Mouse (Mus musculus): ENCODE results near the gene Slc25a39. TPM values are rescaled to one million over a fixed set of nuclear protein-coding genes. Genes with fewer than 3 reads are reported as not detected.

Gene Slc25a39
- polyA plus RNA-seq, 1 experiment = not detected

GRCm38 (mm10) chr11:102365699-102366098, 42.0 kb downstream of the Slc25a39 start:
- Histone ChIP-seq H3K4me3 (ENCODE audit: insufficient read depth, low read depth, low read length) (no peak overlapping the region), H3K27ac (ENCODE audit: insufficient read depth, low read depth, low read length) (no peak overlapping the region), H3K4me1 (ENCODE audit: control insufficient read depth, insufficient read depth, low read length) (no peaks in the 10 kb centered on the region)
- WGBS = 64% methylated on average over 4 of the region's 4 CpGs
- TF ChIP-seq POLR2A (IDR thresholded peaks at IDR 0.05; ENCODE audit: insufficient read depth, low read depth, low read length) (no peak), CTCF (IDR thresholded peaks at IDR 0.05; ENCODE audit: insufficient read depth, low read depth, low read length) (no peak)

DNA sequence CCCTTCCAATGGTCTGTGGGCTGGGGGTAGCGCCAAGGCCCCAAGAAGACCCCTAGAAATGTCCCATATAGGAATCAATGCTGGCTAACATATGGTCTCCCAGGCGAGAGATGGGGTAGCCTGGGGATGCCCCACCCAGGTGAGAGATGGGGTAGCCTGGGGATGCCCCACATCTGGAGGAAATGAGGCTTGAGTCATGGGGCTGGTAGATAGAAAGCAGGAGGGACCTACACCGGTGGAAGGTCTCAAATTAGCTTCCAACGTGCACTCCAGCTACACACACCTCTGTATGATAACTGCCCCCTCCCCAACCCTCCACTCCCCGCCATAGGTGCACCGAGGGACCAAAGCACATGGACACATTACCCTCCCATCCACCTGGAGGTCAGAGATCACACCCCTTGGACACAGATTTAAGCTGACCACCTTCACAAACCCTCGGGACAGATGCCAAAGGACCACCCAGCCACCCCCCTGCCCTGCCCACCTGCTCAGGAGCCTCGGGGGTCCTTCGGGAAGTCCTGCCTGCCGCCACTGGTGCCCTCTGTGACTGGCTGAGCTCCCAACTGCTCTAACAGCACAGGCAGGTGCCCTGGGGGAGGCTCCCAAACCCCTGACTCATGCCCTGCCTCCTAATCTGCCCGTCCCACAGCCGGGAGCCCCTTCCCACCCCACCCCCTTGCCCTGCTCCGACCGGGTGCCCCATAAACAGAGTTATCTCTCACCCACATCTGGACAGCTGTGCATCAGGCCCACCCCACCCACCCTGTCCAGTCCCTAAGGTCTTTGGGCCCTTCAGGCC, 43.0 kb downstream of the Slc25a39 start:
- TF ChIP-seq POLR2A (IDR thresholded peaks at IDR 0.05; ENCODE audit: insufficient read depth, low read depth, low read length) (no peak), CTCF (IDR thresholded peaks at IDR 0.05; ENCODE audit: insufficient read depth, low read depth, low read length) (no peak)
- 80% methylated on average over 14 of the region's 14 CpGs for WGBS
- H3K4me1 ChIP-seq (ENCODE audit: control insufficient read depth, insufficient read depth, low read length) = no peaks in the 10 kb centered on the region
- H3K4me3 ChIP-seq (ENCODE audit: insufficient read depth, low read depth, low read length) = no peak overlapping the region
- no peak overlapping the region for H3K27ac ChIP-seq (ENCODE audit: insufficient read depth, low read depth, low read length)

- Histone ChIP-seq H3K4me3 (ENCODE audit: insufficient read depth, low read depth, low read length) (no peak overlapping the region), H3K4me1 (ENCODE audit: control insufficient read depth, insufficient read depth, low read length) (no peaks in the 10 kb centered on the region), H3K27ac (ENCODE audit: insufficient read depth, low read depth, low read length) (no peak overlapping the region)
- no peak for TF ChIP-seq CTCF (IDR thresholded peaks at IDR 0.05; ENCODE audit: insufficient read depth, low read depth, low read length)
- TF ChIP-seq POLR2A (IDR thresholded peaks at IDR 0.05; ENCODE audit: insufficient read depth, low read depth, low read length) = no peak
- WGBS = 78% methylated on average over 2 of the region's 2 CpGs
Measured at GRCm38 (mm10) chr11:102363623-102364022, 44.1 kb downstream of the Slc25a39 start.

DNA sequence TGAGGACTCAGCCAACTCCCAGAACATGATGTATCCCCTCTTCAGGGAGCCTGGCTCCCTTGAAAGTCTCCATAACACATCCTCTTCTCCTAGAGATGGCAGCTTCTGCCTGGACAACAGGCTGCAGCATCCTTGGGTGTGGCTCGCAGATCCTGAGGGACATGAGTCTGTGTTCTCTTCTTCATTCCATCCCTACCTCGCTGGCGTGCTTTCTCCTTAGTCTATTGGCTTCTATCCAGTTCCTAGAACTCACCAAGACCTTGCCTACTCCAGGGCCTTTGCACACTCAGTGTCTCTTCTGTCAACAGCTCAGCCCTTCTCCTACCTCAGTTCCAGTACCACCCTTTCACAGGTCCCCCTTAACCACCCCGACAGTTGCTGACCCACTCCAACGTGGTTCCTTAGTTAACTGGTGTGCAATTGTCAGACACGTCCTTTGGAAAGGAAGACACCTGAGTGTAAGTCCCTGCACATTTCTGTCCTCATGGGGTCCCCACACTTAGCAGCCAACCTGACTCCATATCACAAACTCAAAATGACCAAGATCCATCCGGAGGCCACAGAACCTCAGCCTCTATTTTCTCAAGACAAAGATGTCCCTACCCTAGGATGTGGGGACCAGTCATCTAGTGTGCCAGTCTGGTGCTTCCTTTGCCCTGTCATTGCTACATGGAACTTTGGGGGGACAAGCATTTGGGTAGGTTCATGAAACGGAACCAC, 45.8 kb downstream of the Slc25a39 start:
- whole genome bisulfite sequencing = 90% methylated on average over 8 of the region's 8 CpGs
- no peak for TF ChIP-seq POLR2A (IDR thresholded peaks at IDR 0.05; ENCODE audit: insufficient read depth, low read depth, low read length)
- no peak for TF ChIP-seq CTCF (IDR thresholded peaks at IDR 0.05; ENCODE audit: insufficient read depth, low read depth, low read length)
- Histone ChIP-seq H3K4me3 (ENCODE audit: insufficient read depth, low read depth, low read length) (no peak overlapping the region), H3K27ac (ENCODE audit: insufficient read depth, low read depth, low read length) (no peak overlapping the region), H3K4me1 (ENCODE audit: control insufficient read depth, insufficient read depth, low read length) (no peaks in the 10 kb centered on the region)

DNA sequence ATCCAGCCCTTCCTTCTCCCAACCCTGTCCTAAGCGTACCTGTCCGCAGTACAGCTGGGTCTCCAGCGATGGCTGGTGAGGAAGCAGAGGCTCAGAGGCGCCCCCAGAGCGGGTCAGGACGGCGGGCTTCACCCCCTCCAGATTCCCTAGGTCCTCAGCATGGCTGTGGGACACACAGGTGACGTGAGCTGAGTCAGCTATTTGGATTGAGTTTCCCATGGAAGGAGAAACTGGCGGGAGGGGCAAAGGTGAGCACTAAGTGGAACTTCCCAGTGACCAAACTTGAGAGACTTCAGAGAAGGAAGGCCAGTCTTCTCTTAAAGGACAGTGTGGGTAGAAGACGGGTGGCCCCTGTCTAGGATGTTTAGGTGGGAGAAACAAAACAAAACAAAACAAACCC, 49.4 kb downstream of the Slc25a39 start:
- no peak overlapping the region for H3K4me3 ChIP-seq (ENCODE audit: insufficient read depth, low read depth, low read length)
- no peak overlapping the region for H3K27ac ChIP-seq (ENCODE audit: insufficient read depth, low read depth, low read length)
- WGBS = 84% methylated on average over 10 of the region's 10 CpGs
- H3K4me1 ChIP-seq (ENCODE audit: control insufficient read depth, insufficient read depth, low read length) = no peaks in the 10 kb centered on the region
- TF ChIP-seq POLR2A (IDR thresholded peaks at IDR 0.05; ENCODE audit: insufficient read depth, low read depth, low read length) (no peak), CTCF (IDR thresholded peaks at IDR 0.05; ENCODE audit: insufficient read depth, low read depth, low read length) (no peak)

- Histone ChIP-seq H3K27ac (ENCODE audit: insufficient read depth, low read depth, low read length) (no peak overlapping the region), H3K4me1 (ENCODE audit: control insufficient read depth, insufficient read depth, low read length) (no peaks in the 10 kb centered on the region; the same call in 1 of the 2 replicates), H3K4me3 (ENCODE audit: insufficient read depth, low read depth, low read length) (no peak overlapping the region)
- 76% methylated on average over 31 of the region's 31 CpGs for whole genome bisulfite sequencing
- no peak for TF ChIP-seq CTCF (IDR thresholded peaks at IDR 0.05; ENCODE audit: insufficient read depth, low read depth, low read length)
- TF ChIP-seq POLR2A (IDR thresholded peaks at IDR 0.05; ENCODE audit: insufficient read depth, low read depth, low read length) = no peak
Measured at GRCm38 (mm10) chr11:102356636-102357350, 51.0 kb downstream of the Slc25a39 start.

DNA sequence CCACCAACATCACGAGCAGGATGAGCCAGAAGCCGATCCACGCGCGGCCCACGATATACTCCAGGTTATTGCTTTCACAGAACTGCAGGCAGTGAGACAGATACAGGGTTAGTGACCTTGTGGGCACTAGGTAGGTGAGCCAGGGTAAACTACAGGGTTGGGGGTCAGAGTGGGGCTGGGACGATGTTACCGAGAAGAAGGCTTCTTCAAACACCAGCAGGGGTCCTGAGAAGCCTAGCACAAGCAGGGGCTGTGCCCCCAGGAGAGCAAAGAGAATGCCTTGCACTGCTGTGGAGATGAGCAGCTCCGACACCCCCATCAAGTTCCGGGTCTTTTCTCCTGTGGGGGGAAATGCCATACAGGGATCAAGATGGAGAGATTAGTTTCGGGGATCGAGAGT, 51.6 kb downstream of the Slc25a39 start:
- 88% methylated on average over 12 of the region's 12 CpGs for WGBS
- Histone ChIP-seq H3K27ac (ENCODE audit: insufficient read depth, low read depth, low read length) (no peak overlapping the region), H3K4me1 (ENCODE audit: control insufficient read depth, insufficient read depth, low read length) (no peaks in the 10 kb centered on the region; the same call in 1 of the 2 replicates), H3K4me3 (ENCODE audit: insufficient read depth, low read depth, low read length) (no peak overlapping the region)
- TF ChIP-seq CTCF (IDR thresholded peaks at IDR 0.05; ENCODE audit: insufficient read depth, low read depth, low read length) (no peak), POLR2A (IDR thresholded peaks at IDR 0.05; ENCODE audit: insufficient read depth, low read depth, low read length) (no peak)

- 86% methylated on average over 3 of the region's 3 CpGs for WGBS
- TF ChIP-seq CTCF (IDR thresholded peaks at IDR 0.05; ENCODE audit: insufficient read depth, low read depth, low read length) (no peak), POLR2A (IDR thresholded peaks at IDR 0.05; ENCODE audit: insufficient read depth, low read depth, low read length) (no peak)
- H3K4me3 ChIP-seq (ENCODE audit: insufficient read depth, low read depth, low read length) = no peak overlapping the region
Measured at GRCm38 (mm10) chr11:102355501-102355900, 52.2 kb downstream of the Slc25a39 start.

More at GRCm38 (mm10) chr11:102355501-102355900, 52.2 kb downstream of the Slc25a39 start:
- Histone ChIP-seq H3K4me1 (ENCODE audit: control insufficient read depth, insufficient read depth, low read length) (no peaks in the 10 kb centered on the region; the same call in 1 of the 2 replicates), H3K27ac (ENCODE audit: insufficient read depth, low read depth, low read length) (no peak overlapping the region)

Data from olfactory bulb, adult 2 months (tissue).